Mouse (Mus musculus) left cerebral cortex, postnatal 36 days (tissue): ENCODE results near the gene Chmp6. TPM values are rescaled to one million over a fixed set of nuclear protein-coding genes. Genes with fewer than 3 reads are reported as not detected.

Experiments used
- DNase-seq, 2 experiments: peaks; one replicate each; pipeline ENCODE4 v3.0.0; 2021 to 2022; ENCODE audit warnings: low spot score in 2 of 2, mixed read lengths in 1 of 2
- intact Hi-C: fragments of 180-260 bp; cut with DNase I; formaldehyde crosslinking; loops from one replicate; pipeline ENCODE4 v1.15.1; 2025
- total RNA-seq, 2 experiments: library from RNA; stranded (reverse); gene quantifications; 2 replicates each; pipeline ENCODE4 v1.2.3; 2021

Gene Chmp6
- total RNA-seq, 2 experiments from 2014 or later = 43.7 to 45.4 TPM

DNA sequence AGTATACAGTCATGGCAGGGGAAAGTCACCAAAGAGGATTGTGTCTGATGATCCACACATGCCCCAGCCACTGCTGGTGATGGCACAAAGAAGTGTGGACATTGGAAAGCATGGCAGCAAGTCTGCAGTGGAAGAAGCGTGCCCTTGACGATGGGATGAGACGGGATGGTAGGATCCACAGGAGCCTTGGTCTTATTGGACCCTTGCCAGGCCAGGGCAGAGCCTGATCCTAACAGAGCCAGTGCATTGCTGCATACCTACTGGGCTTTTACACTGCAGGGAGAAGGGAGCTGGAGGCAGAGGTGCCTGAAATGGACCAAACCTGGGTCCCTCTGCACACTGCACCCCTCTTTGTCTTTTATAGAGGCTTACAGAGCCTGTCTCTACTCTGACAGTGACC lies 37.3 kb downstream of the Chmp6 start:
- DNase-seq = no peak

DNA sequence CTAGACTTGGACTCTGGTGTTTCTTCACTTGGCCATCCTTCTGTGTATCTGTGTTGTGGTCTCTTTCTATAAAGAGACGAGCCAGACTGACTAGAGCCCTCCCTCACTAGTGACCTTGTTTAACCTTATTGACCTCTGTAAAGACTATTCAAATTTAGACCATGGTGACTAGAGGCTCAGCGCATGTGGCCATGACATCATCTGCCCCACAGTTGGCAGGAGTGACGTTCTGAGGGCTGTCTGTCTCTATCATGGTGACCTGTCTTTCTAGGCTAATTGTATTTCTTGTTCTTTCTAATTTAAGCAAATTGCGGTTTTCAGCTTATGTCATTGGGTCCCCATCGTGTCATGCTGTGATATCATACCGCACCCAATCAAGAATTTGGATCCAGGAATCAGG lies 38.1 kb downstream of the Chmp6 start:
- DNase-seq = no peak
- intact Hi-C loops = no loop called here

More for the DNA sequence above, 37.3 kb downstream of the Chmp6 start:
- intact Hi-C loops = no loop called here

DNA sequence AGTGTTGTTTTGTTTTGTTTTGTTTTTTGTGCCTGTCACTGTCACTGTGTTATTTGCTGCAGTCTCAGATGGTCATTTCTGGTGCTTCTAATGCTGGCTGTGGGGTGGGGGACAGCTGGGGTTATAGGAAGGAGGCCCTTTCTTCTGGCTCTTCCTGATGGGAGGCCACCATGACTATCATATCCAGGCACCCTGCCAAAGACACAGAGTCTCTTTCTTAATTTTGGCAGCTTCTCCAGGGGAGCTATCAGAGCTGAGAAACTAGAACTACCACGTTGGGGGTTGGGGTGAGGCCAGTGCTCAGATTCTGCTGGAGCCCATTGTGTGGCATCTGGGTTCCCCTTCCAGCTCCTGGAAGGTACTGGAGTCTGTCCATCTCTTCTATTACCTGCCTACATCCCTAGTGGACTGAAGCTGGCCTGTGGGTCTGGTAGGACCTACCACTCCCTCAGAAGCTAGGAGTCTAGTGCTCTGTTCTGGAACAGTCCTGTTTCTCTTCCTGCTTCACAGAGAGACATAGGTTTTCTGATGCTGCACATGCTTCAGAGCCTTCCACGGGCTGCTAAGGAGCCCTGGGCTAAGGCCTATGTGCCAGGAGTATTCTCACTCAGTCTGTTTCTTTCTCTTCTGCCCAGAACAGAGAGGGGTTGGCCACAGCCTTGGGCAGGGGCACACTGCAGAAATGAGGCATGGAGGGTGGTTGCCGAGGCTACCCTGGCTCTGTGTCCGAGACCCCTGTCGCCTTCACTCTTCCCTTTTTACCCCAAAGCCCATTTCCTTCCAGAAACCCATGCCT lies 39.4 kb downstream of the Chmp6 start:
- intact Hi-C loops = no loop called here
- no peak for DNase-seq

DNA sequence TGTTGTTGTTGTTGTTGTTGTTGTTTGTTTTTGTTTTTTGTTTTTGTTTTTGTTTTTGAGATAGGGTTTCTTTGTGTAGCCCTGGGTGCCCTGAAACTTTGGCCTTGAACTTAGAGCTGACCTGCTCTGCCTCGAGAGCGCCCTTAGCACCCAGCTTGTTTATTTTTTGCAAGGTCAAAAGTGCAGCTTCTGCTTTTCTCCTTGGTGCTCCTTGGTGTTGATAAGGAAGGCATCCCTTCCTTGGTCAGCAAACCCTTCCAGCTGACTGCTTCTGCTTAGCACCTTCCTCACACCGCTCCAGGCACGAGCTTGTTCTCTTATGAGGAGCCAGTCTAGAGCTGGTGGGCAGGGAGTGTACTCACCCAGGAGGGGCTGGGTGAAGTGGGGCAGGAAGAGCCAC lies 41.0 kb downstream of the Chmp6 start:
- DNase-seq = no peak
- intact Hi-C loops = no loop called here

DNA sequence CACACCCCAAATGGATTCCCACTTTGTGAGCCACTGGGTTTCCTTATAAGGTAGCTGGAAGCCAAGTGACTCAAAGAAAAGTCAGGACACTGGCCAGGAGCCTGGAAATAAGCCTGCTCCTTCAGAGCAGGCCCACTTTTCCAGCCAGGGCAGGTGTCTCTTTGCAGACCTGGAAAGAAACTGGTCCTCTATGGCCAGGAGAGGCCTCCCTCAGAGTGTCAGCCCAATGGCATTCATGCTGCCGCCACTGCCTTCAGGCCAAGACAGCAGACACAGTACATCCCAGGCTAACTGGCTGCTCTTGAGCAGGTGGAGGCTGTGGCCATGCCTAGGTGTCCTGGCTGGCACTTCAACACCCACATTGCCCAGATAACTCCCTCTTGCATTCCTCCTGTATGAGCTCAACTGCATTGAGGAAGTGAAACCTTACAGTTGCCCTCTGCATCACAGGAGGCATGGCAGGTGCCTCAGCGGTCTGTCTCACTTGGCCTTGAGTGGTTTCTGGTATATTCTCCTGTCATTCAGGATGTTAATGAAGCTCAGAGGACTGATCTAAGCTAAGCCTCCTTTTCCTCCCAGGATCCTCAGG lies 41.6 kb downstream of the Chmp6 start:
- intact Hi-C loops = no loop called here

DNA sequence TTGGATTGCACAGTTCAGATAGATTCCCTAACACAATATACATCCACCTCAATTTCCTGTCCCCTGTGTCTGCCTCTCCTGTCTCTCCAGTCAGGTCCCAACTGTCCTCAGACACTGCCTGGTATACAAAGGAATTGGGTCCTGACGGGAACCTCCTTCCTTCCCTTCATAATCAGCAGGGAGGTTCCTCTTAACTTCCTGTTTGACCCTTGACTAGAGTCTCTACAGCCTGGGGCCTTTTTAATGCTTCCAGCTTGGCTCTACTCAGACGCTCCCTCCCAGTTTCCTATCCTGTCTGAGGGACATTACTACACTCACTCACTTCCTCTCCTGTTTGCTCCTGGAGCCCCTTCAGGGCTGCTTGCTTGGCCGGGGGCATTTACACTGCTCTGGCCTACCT lies 42.2 kb downstream of the Chmp6 start:
- intact Hi-C loops = no loop called here
- no peak for DNase-seq

More for the DNA sequence above, 41.6 kb downstream of the Chmp6 start:
- no peak for DNase-seq

DNA sequence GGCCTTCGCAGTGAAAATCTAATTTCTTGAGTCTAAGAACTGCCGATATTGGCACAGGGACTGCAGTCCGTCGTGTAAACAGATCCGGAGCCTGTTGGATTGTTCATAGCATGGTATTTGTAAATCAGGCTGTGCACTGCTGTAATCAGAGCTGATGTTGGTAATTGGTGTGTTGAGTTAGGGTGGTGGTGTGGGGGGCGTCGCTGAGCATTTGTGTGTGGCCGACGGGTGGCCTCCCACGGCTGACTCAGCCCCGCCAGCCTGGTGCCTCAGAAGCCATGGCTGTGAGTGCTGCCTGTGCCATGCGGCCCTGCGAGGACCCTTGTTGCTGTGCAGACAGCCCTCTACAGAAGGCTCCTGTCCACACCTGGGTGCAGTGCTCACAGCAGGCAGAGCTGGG lies 43.3 kb downstream of the Chmp6 start:
- DNase-seq = no peak
- intact Hi-C loops = no loop called here

DNA sequence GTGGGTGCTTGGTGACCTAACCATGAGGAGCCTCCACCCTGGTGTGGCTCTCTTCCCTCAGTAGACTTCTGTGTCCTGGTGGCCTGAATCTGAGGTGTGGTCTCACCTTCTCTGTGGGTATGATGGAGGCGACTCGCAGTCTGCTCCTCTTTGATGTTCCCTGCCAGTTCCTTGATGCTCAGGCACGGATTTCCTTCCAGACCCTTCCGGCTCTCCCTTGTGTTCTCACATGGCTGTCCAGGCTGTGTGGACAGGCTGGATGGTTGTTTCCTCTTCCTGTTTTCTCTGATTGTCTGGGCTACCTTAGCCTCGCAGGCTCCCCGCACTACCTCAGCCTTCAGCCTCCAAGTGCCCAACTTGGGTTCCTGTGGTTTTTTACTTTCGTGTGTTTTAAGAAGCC lies 45.6 kb downstream of the Chmp6 start:
- intact Hi-C loops = no loop called here
- DNase-seq = no peak

DNA sequence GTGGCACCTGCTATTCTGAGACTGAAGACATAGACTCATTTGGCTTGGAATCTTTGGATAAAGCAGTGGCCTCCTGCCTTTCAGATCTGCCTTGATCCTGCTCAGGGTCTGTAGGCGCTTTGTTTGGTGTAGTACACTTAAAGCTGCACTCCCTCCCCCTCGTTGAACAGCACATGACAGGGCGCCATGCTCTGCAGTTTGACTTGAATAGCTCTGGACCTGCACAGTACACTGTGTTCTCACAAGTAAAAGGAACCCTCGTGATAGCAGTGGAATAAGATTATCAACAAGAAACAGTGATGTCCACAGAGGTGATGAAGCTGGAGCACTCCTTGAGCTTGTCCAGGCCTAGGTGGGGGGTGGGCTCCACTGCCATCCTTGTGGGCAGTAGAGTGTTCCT lies 46.5 kb downstream of the Chmp6 start:
- intact Hi-C loops = no loop called here

DNA sequence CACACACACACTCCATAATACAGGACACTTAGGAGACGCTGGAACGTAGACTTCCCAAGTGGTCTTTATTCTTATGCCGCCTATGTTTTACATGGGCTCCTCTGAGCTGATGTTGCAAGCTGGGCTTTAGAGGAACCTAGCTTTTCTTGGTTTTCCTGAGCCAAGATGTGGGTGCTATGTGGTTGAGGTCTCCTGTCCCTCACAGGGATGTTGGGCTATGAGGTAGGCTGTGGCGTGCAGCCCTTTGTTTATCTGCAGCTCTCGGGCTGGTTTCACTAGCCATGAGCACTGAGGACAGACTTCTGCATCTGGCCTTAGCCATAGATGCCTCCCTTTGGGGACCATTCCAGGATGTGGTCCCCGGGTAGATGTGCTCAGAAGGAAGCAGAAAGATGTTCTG lies 47.4 kb downstream of the Chmp6 start:
- intact Hi-C loops = no loop called here
- DNase-seq = no peak

More for the DNA sequence above, 46.5 kb downstream of the Chmp6 start:
- no peak for DNase-seq

DNA sequence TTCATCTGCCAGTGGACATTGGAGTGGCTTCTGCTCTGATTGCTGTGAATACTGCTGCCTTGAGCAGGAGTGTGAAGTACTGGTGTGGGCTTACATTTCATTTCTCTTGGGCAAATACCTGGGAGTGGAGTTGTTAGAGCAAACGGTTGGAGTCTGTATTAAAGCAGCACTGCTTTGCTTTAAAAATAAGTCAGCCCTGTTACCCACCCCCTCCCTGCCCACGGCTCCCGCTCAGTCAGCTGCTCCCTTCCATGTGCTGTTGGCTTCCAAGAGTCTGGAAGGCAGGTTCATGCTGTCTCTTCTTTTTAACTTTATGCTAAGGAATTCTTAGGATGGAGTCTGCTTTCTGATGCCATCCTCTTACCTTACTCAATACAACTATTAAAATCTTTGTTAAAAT lies 48.3 kb downstream of the Chmp6 start:
- no peak for DNase-seq
- intact Hi-C loops = no loop called here

DNA sequence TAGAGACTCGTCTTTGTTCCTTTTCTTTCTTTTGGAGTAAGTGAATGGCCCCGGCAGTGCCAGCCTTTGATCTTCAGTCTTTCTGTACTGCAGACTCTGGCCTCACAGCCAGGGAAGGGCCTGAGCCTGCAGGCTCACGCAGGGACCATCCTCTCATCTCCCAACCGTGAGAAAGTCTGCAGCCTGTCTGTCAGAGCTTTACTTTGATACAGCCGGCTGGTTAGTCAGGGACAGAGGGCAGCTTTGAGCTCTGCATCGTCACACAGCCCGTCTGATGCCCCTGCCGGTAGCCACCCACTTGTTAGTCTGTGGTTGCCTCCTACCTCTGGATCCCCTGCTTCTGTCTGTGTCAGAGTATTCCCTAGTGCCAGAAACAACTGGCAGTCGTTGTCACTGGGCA lies 51.8 kb downstream of the Chmp6 start:
- intact Hi-C loops = no loop called here
- DNase-seq = no peak

DNA sequence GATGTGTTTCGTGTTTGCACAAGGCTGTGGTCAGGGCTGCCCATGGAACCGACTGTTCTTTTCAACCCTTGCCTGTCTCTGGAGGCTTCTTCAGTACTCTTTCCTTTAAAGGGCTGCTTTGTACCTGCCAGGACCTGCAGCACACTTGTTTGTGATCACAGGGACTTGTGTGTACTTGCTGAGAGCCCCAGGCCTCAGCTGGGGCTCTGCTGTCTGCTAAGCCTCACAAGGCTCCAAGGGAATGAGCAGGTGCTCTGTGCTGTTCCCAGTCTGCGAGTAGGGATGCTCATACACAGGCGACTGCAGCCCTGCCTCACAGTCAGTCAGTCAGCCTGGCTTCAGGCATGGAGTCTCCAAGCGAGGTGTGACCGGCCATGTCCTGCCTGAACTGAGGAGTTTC lies 53.1 kb downstream of the Chmp6 start:
- intact Hi-C loops = no loop called here
- DNase-seq = no peak

DNA sequence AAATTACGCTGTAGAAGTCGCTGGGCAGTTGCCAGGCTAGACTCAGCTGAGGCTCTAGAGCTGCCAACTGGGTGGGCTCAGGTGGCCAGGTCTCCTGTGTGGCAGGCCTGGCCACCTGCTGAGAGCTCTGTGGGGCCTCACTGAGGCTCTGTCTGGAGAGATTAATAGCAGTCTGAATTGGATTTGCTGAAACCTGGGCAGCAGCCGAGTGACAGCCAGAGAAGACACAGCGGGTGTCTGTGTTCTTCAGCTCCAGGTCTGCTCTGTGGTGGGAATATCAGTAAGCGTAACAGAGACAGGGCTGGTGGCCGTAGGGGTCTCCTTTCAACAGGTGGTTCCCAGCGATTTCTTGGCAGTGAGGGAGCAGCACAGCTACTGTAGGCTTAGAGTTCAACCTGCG lies 54.2 kb downstream of the Chmp6 start:
- intact Hi-C loops = no loop called here
- no peak for DNase-seq

DNA sequence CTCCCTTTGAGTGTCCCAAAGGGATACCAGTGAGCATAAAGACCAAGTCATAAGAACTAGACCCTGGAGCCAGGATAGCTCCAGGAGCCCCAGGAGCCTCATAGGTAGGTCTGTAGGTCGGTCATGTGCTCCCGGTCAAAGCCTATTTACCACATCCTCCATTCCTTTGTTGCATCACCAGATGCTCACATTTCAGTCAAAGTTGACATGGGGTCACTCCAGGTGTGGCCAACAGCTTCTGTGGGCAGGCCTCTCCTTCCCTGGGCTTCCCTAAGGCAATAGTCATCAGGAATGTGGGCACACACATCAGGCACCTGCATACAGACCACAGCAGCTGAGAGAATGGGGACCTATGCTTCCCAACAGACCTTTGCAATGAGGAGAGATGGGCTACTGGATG lies 54.7 kb downstream of the Chmp6 start:
- no peak for DNase-seq
- intact Hi-C loops = no loop called here

Other genes with a start within 250 kb of the Chmp6 start
- gene Baiap2, start 29.3 kb downstream of the Chmp6 start, total RNA-seq = 100 to 1,000 TPM; 228 to 303 TPM
- 100 to 1,000 TPM; 206 to 217 TPM for gene Aatk, start 133.7 kb downstream of the Chmp6 start, total RNA-seq
- gene Cep131, start 173.4 kb downstream of the Chmp6 start, total RNA-seq = 10 to 100 TPM; 32.8 to 34.7 TPM
- 10 to 100 TPM; 14.3 to 16.6 TPM for gene Tepsin, start 185.3 kb downstream of the Chmp6 start, total RNA-seq
- gene Ndufaf8, start 185.5 kb downstream of the Chmp6 start, total RNA-seq = 10 to 100 TPM; 33.3 to 49.5 TPM
- gene Slc38a10, start 237.9 kb downstream of the Chmp6 start, total RNA-seq = 10 to 100 TPM; 80.8 to 86.4 TPM